Mouse (Mus musculus) heart, embryonic 13.5 days (tissue): ENCODE measurements at regions not wholly inside any gene's neighbourhood (a gene's known extent, or its start where the extent isn't known, plus 50 kb on each side); places are given as distances from the start of the nearest gene placed in this dataset.

Source experiments
- ATAC-seq: fragments of 200-750 bp; cut with Nextera tagmentation; 2 replicates; pipeline ENCODE4 v1.8.0; 2017; ENCODE audit warnings: moderate TSS enrichment; ENCODE audit not compliant: insufficient number of reproducible peaks, low FRiP score, low TSS enrichment; ENCODE audit errors: extremely low read depth
- H3K27ac ChIP-seq: fragments of 300-500 bp; sonication (generic); replicated peaks from 2 replicates; pipeline ENCODE4 v1.5.1; 2015; ENCODE audit warnings: moderate library complexity, mild to moderate bottlenecking, inconsistent platforms
- H3K27me3 ChIP-seq: fragments of 300-500 bp; sonication (generic); replicated peaks from 2 replicates; pipeline ENCODE4 v1.6.1; 2015; ENCODE audit warnings: mild to moderate bottlenecking, inconsistent platforms
- H3K36me3 ChIP-seq: fragments of 300-500 bp; sonication (generic); 2 replicates; pipeline ENCODE4 v1.6.1; 2015; ENCODE audit warnings: mild to moderate bottlenecking, inconsistent platforms
- H3K4me1 ChIP-seq: fragments of 300-500 bp; sonication (generic); 2 replicates; pipeline ENCODE4 v1.6.1; 2015; ENCODE audit warnings: inconsistent platforms
- H3K4me2 ChIP-seq: fragments of 300-500 bp; sonication (generic); 2 replicates; pipeline ENCODE4 v1.6.1; 2015; ENCODE audit warnings: inconsistent platforms, mild to moderate bottlenecking, moderate library complexity
- H3K4me3 ChIP-seq: fragments of 300-500 bp; sonication (generic); 2 replicates; pipeline ENCODE4 v1.5.1; 2015; ENCODE audit warnings: moderate library complexity, mild to moderate bottlenecking, inconsistent platforms
- H3K9ac ChIP-seq: fragments of 300-500 bp; sonication (generic); 2 replicates; pipeline ENCODE4 v1.6.1; 2015; ENCODE audit warnings: inconsistent platforms, mild to moderate bottlenecking, moderate library complexity
- H3K9me3 ChIP-seq: fragments of 300-500 bp; sonication (generic); 2 replicates; pipeline ENCODE4 v1.6.1; 2016; ENCODE audit warnings: inconsistent platforms
- WGBS: fragments of 180-500 bp; shearing (Covaris S2); methylation state at CpG from one replicate; pipeline ENCODE4 v1.1.7; 2015; ENCODE audit warnings: mixed read lengths; 5-methylcytosine and 5-hydroxymethylcytosine counted together

DNA sequence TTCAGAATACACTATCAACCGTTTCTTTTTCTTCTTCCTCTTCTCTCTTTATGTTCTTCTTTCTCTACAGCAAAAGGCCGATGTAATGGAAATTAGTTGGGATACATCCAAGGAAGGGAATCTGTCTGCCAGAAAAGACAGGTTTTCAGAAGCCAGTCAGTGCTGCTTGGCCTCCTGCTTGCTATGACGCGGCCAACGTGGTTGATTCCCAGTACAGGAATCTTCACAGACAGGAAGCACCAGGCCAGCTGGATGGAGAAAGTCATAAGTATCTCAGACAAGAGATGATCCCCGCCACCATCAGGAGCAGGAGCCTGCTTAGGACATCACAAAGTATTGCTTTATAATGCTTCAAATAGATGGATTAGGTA, 199.8 kb downstream of the Wdr11 start:
- Histone ChIP-seq H3K4me3 (no peak overlapping the region), H3K9me3 (no peaks in the 10 kb centered on the region), H3K4me1 (peaks cover 33% of the 10 kb centered on the region), H3K27me3 (no peaks in the 10 kb centered on the region), H3K27ac (peak overlapping the region; percentile 64), H3K9ac (no peak overlapping the region), H3K4me2 (no peak overlapping the region), H3K36me3 (no peaks in the 10 kb centered on the region)
- 71% methylated on average over 6 of the region's 6 CpGs for WGBS
- no peak for ATAC-seq

DNA sequence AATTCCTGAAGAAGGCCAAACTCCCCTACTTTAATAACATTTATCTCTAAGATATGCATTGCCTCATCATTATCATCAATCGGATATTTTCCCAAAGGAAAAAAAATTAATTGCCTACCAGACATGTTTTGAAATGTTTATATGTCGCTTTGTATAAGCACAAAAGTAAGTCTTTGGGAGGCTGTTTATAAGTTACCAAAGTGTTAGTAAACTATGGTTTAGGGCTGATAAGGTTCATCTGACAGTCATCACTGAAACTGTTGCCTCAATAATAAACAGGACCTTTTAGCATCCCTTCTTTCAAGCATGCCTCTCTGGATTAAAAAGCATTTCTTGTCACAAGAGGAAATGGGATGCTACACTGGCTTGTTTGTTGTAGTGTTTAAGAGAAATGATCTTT, 202.1 kb downstream of the Wdr11 start:
- no peak overlapping the region for H3K4me3 ChIP-seq
- no peaks in the 10 kb centered on the region for H3K9me3 ChIP-seq
- H3K4me1 ChIP-seq, result peaks cover 28% of the 10 kb centered on the region
- WGBS, result 62% methylated on average over 2 of the region's 2 CpGs
- no peak for ATAC-seq
- H3K4me2 ChIP-seq, result no peak overlapping the region
- no peak overlapping the region for H3K9ac ChIP-seq
- no peaks in the 10 kb centered on the region for H3K27me3 ChIP-seq
- H3K27ac ChIP-seq, result no peak overlapping the region
- H3K36me3 ChIP-seq, result no peaks in the 10 kb centered on the region

DNA sequence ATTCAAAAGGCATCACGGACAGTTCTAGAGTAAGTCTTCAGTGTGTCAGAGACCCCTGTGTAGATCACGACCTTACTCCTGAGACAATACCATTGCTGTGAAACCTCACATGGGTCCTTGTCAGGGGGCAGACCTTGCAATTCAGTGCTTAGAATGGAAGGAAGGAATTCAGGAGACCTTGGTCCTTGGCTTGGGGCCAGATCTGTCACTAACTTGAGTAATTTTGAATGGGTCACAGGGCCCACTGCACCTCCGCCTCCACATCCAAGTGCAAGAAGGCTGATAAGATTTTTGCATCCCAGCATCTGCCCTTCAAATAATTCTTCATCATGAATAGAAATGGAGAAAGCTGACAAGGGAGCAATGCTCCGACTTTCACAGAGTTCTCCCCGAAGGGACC, 202.6 kb downstream of the Wdr11 start:
- WGBS, result 52% methylated on average over 5 of the region's 5 CpGs
- Histone ChIP-seq H3K27ac (no peak overlapping the region), H3K9me3 (no peaks in the 10 kb centered on the region), H3K27me3 (no peaks in the 10 kb centered on the region), H3K4me3 (no peak overlapping the region), H3K4me2 (no peak overlapping the region), H3K36me3 (no peaks in the 10 kb centered on the region), H3K9ac (no peak overlapping the region), H3K4me1 (peaks cover 31% of the 10 kb centered on the region)
- ATAC-seq, result no peak

DNA sequence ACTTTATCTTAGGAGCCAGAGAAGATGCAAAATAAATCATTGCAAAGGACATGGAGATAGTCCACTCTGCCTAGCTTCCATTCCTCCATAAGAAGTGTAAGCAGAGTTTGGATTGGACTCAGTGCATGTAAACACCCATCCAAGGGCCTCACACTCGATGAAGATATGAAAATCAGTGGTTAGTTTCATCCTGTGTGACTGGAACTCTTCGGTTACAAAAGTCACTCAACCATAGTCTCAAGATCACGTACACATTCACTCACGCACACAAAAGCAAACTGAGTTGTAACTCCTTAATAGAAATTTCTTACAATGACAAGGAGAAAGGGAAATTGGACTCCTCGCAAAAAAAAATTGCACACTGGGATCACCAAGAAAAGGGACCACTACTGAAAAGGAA, 206.9 kb downstream of the Wdr11 start:
- Histone ChIP-seq H3K9ac (no peak overlapping the region), H3K9me3 (no peaks in the 10 kb centered on the region), H3K27me3 (no peaks in the 10 kb centered on the region), H3K4me1 (peaks cover 46% of the 10 kb centered on the region), H3K36me3 (no peaks in the 10 kb centered on the region), H3K27ac (no peak overlapping the region), H3K4me3 (no peak overlapping the region), H3K4me2 (no peak overlapping the region)
- 71% methylated on average over 5 of the region's 5 CpGs for WGBS
- no peak for ATAC-seq

DNA sequence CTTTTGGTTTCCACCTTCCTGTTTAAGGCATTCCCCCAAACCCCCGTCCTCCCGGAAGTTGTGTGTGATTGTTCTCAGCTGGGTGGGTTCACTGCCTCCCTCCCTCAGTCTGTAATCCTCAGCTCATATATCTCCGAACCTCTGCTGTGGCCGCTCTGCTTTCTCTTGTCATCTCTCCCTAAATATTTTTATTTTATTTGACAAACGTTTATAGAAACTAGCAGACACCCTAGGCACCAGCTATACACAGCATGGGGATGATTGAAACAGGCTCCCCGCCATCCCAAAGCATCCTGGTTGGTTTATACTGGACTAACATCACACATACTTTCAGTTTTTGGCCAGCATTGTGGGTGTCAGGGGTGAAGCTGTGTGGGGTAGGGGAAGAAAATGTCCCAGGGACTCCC, 208.8 kb downstream of the Wdr11 start:
- Histone ChIP-seq H3K27me3 (0 out of 2 replicates have a peak, but pooled peaks cover 3% of the 10 kb centered on the region), H3K27ac (no peak overlapping the region; the same call in 1 of the 2 replicates), H3K36me3 (no peaks in the 10 kb centered on the region), H3K9ac (no peak overlapping the region), H3K4me3 (no peak overlapping the region), H3K4me2 (no peak overlapping the region), H3K4me1 (peaks cover 41% of the 10 kb centered on the region), H3K9me3 (no peaks in the 10 kb centered on the region)
- 61% methylated on average over 6 of the region's 6 CpGs for WGBS
- ATAC-seq, result no peak

DNA sequence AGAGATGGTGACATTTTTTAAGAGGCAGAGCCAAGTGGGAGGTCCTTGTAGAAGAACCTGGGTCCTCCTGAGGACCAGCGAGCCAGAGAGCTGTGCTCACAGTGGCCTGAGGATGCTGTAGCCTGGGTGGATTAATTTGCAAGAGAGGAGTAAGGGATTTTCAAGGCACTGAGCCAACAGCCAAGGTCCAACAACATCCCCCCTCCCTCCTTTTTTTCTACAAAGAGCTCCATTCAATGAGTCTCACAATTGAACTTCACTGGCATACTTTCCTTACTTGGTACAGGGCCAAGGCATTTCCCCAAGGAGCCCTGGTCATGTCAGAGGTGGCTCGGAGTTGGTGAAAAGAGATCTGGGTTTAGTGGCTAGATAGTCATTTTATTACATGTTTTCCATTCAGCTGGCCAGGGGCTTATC, 209.8 kb downstream of the Wdr11 start:
- peak overlapping the region; percentile 72 for H3K27ac ChIP-seq
- 0 out of 2 replicates have a peak, but pooled peaks cover 3% of the 10 kb centered on the region for H3K27me3 ChIP-seq
- H3K9me3 ChIP-seq, result no peaks in the 10 kb centered on the region
- H3K4me3 ChIP-seq, result no peak overlapping the region
- H3K36me3 ChIP-seq, result no peaks in the 10 kb centered on the region
- 41% methylated on average over 2 of the region's 2 CpGs for WGBS
- peaks cover 49% of the 10 kb centered on the region for H3K4me1 ChIP-seq
- no peak overlapping the region for H3K4me2 ChIP-seq
- no peak overlapping the region for H3K9ac ChIP-seq
- peak; percentile 26; the same call in 1 of the 2 replicates for ATAC-seq

DNA sequence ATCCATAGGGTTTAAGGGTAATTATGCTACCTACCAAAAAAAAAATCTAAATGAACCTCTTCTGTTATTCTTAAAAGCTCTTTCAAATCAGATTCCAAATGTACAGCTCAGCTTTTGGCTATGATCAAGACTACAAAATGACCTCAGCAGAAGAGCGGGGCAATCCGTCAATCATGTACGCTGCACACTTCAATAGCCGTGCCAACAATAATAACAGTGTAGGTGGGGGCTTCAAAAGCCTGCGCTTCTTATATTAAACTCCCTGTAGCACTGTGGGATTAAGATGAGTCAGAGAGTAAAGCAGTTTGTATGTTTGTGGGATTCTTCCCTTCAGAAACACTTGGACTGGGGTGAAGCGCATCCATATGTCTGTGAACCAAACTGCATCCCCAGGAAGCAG, 210.5 kb downstream of the Wdr11 start:
- Histone ChIP-seq H3K36me3 (no peaks in the 10 kb centered on the region), H3K4me2 (no peak overlapping the region), H3K9ac (no peak overlapping the region), H3K4me3 (no peak overlapping the region), H3K27me3 (0 out of 2 replicates have a peak, but pooled peaks cover 3% of the 10 kb centered on the region), H3K4me1 (peaks cover 49% of the 10 kb centered on the region), H3K9me3 (no peaks in the 10 kb centered on the region), H3K27ac (peak overlapping the region; percentile 68)
- 57% methylated on average over 6 of the region's 6 CpGs for WGBS
- no peak for ATAC-seq

DNA sequence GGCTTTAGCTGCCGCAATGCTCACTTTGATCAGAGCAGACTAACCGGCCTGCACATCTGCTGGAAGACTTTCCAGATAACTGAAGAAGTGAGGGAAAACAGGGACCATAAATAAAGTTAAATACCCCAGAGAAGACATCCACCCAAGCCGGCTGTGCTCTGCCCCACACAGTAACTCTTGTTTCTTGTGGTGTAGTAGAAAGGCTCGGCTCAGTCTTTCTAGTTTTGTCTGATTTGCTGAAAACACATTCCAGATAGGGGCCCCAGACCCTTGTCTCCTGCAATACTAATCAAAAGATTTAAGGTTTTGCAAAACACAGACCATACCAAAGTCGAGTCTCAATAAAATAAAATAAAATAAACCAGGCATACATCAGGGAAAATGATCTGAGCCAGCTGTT, 213.7 kb downstream of the Wdr11 start:
- no peaks in the 10 kb centered on the region for H3K36me3 ChIP-seq
- no peak overlapping the region for H3K4me3 ChIP-seq
- peak overlapping the region; percentile 39; the same call in 1 of the 2 replicates for H3K27ac ChIP-seq
- H3K9me3 ChIP-seq, result no peaks in the 10 kb centered on the region
- no peak overlapping the region for H3K4me2 ChIP-seq
- no peak for ATAC-seq
- H3K9ac ChIP-seq, result no peak overlapping the region
- H3K4me1 ChIP-seq, result peaks cover 44% of the 10 kb centered on the region
- WGBS, result 52% methylated on average over 5 of the region's 5 CpGs
- 0 out of 2 replicates have a peak, but pooled peaks cover 3% of the 10 kb centered on the region for H3K27me3 ChIP-seq

DNA sequence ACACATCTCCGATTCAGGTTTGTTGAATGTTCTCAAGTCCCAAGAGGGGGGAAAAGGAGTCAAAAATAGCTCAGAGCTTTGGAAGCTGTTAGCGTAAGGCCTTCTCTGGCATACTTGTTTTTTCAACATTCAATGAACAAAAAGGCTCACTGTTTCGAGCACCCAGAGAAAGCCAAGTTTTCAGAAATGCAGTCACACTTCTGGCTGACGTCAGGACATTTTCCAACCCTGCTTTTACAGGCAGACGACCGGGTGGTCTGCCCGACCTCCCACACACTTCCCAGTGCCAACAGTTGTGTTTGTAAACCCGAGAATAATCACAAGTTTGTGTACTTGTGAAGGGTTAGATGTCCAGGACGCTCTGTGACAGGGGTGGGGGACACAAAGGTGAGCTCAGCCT, 218.5 kb downstream of the Wdr11 start:
- Histone ChIP-seq H3K4me3 (no peak overlapping the region), H3K4me1 (peaks cover 20% of the 10 kb centered on the region), H3K9me3 (no peaks in the 10 kb centered on the region), H3K4me2 (no peak overlapping the region), H3K9ac (no peak overlapping the region), H3K27ac (peak overlapping the region; percentile 65), H3K27me3 (0 out of 2 replicates have a peak, but pooled peaks cover 2% of the 10 kb centered on the region), H3K36me3 (no peaks in the 10 kb centered on the region)
- 43% methylated on average over 9 of the region's 9 CpGs for WGBS
- no peak for ATAC-seq

DNA sequence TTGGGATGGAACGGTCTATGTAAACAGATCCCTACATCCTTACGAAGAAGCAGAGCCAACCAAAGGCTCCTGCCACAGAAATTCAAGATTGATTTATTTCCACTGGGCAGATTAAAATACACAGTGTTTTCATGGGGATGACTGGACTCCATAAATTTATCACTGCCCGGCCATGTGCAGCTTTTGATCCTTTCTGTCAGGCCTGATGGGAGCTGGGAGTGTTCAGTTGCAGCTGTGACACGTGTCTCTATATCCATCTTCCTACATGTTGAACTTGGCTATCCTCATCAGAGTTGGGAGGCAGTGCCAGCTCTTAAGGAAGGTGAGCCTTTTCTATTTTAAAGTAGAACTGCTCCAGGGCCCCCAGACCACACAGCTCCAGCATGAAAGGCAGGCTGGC, 218.9 kb downstream of the Wdr11 start:
- H3K9me3 ChIP-seq, result no peaks in the 10 kb centered on the region
- peaks cover 16% of the 10 kb centered on the region for H3K4me1 ChIP-seq
- 60% methylated on average over 4 of the region's 4 CpGs for WGBS
- H3K36me3 ChIP-seq, result no peaks in the 10 kb centered on the region
- no peaks in the 10 kb centered on the region for H3K27me3 ChIP-seq
- no peak overlapping the region for H3K9ac ChIP-seq
- ATAC-seq, result no peak
- no peak overlapping the region for H3K4me3 ChIP-seq
- H3K27ac ChIP-seq, result peak overlapping the region; percentile 65
- H3K4me2 ChIP-seq, result no peak overlapping the region

DNA sequence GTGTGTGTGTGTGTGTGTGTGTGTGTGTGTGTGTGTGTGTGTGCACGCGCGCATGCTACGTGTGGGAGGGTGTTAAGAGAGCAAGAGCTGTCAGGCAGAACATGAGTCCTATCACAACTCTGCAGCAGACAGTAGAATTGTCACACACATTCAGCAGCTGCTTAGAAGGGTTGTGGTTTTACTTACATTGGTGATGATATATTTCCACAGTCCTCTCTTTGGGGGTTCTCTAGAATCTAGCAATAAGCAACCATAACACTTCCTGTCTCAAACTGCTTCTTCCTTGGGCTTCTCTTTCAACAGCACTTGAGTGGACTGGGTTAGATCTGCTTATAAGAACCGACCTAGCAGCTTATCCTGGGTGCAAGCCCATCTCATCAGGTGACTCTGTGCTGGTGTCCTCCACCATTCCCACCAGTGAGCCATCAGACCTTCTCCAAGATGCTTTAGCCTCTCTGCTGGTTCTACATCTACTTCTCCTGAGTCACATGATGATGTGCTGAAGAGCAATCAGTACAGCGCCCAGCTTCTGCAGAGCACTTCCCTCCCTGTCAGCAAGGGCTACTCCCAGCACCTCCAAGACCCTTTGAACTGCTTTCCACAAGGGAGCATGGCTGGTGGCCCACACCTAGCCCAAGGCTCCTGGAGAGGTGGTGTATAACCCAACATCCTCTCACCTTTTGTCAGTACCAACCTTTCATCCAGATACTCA, 222.6 kb downstream of the Wdr11 start:
- Histone ChIP-seq H3K4me2 (no peak overlapping the region), H3K27me3 (no peaks in the 10 kb centered on the region), H3K4me3 (no peak overlapping the region), H3K27ac (no peak overlapping the region), H3K4me1 (peaks cover 9% of the 10 kb centered on the region; the same call in 1 of the 2 replicates), H3K36me3 (no peaks in the 10 kb centered on the region), H3K9me3 (no peaks in the 10 kb centered on the region), H3K9ac (no peak overlapping the region)
- WGBS, result 66% methylated on average over 6 of the region's 6 CpGs
- ATAC-seq, result no peak

DNA sequence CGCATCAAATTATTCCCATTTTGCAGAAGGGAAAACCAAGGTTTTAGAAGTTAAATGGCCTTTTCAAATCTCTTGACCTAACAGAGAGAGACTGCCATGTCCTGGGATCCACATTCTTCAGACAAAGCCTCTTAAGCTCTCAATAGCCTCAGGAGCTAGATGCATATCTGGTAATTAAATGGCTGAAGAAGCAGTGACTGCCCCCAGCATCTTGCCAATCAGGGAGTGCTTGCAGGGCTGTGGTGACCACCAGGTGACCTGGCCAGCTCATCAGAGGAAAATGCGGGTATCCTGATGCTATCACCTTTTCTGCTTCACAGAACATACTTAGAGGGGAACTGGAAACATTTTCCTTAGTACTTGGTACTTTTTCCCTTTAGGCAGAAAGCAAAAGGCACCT, 227.2 kb downstream of the Wdr11 start:
- no peaks in the 10 kb centered on the region for H3K36me3 ChIP-seq
- no peak overlapping the region for H3K4me2 ChIP-seq
- no peak overlapping the region for H3K9ac ChIP-seq
- H3K4me3 ChIP-seq, result no peak overlapping the region
- no peak for ATAC-seq
- H3K27me3 ChIP-seq, result no peaks in the 10 kb centered on the region; the same call in 1 of the 2 replicates
- no peaks in the 10 kb centered on the region for H3K9me3 ChIP-seq
- peak overlapping the region; percentile 40; the same call in 1 of the 2 replicates for H3K27ac ChIP-seq
- WGBS, result 79% methylated on average over 2 of the region's 2 CpGs
- H3K4me1 ChIP-seq, result peaks cover 17% of the 10 kb centered on the region
